Mouse (Mus musculus) liver, postnatal 0 days (tissue): ENCODE data around the gene Psd. TPM values are rescaled to one million over a fixed set of nuclear protein-coding genes. Genes with fewer than 3 reads are reported as not detected.

Experiments
- ATAC-seq: fragments of 200-750 bp; cut with Nextera tagmentation; 2 replicates; pipeline ENCODE4 v1.8.0; 2017; ENCODE audit warnings: mild to moderate bottlenecking, moderate library complexity
- DNase-seq: peaks from one replicate; pipeline ENCODE4 v3.0.0-alpha.2; 2016
- H3K27ac ChIP-seq: fragments of 300-500 bp; sonication (generic); 2 replicates; pipeline ENCODE4 v1.5.1; 2014; ENCODE audit warnings: antibody characterized with exemption, moderate library complexity, mild to moderate bottlenecking, low read depth
- H3K27me3 ChIP-seq: fragments of 300-500 bp; sonication (generic); 2 replicates; pipeline ENCODE4 v1.6.1; 2014; ENCODE audit warnings: low read length, control low read depth, mixed read lengths; ENCODE audit not compliant: insufficient read depth
- H3K36me3 ChIP-seq: fragments of 300-500 bp; sonication (generic); replicated peaks from 2 replicates; pipeline ENCODE4 v1.6.1; 2014; ENCODE audit warnings: mild to moderate bottlenecking, control low read depth, low read length, moderate library complexity, mixed read lengths; ENCODE audit not compliant: insufficient read depth
- H3K4me1 ChIP-seq: fragments of 300-500 bp; sonication (generic); 2 replicates; pipeline ENCODE4 v1.6.1; 2014; ENCODE audit warnings: antibody characterized with exemption, mild to moderate bottlenecking, control low read depth; ENCODE audit not compliant: insufficient read depth
- H3K4me2 ChIP-seq: fragments of 300-500 bp; sonication (generic); 2 replicates; pipeline ENCODE4 v1.6.1; 2014; ENCODE audit warnings: low read depth, mild to moderate bottlenecking, low read length, moderate library complexity, mixed read lengths
- H3K4me3 ChIP-seq: fragments of 300-500 bp; sonication (generic); 2 replicates; pipeline ENCODE4 v1.5.1; 2014; ENCODE audit warnings: low read depth, low read length
- H3K9ac ChIP-seq: fragments of 300-500 bp; sonication (generic); replicated peaks from 2 replicates; pipeline ENCODE4 v1.6.1; 2014; ENCODE audit warnings: mild to moderate bottlenecking, moderate library complexity
- H3K9me3 ChIP-seq: fragments of 300-500 bp; sonication (generic); 2 replicates; pipeline ENCODE4 v1.6.1; 2016; ENCODE audit warnings: mild to moderate bottlenecking, control low read depth, low read length, mixed read lengths
- CTCF ChIP-seq: sonication (generic); IDR thresholded peaks from 2 replicates; pipeline ENCODE4 v1.5.1; 2016; ENCODE audit warnings: antibody characterized with exemption, low read depth
- EP300 ChIP-seq: IDR thresholded peaks from 2 replicates; pipeline ENCODE4 v1.6.1; 2016; ENCODE audit warnings: antibody characterized with exemption, low read depth, mild to moderate bottlenecking
- WGBS: fragments of 180-500 bp; shearing (Covaris S2); extraction: QIAGEN DNeasy Blood & Tissue Kit; methylation state at CpG from one replicate; pipeline ENCODE4 v1.1.7; 2014; ENCODE audit not compliant: insufficient replicate concordance; 5-methylcytosine and 5-hydroxymethylcytosine counted together
- polyA plus RNA-seq: library from polyadenylated mRNA; unstranded; fragments of >200 nt; fragmentation: Nextera tagmentation; extraction: Ambion mirVana; gene quantifications from 2 replicates; pipeline ENCODE4 v1.2.1, GENCODE M21; 2015

The Psd gene
- polyA plus RNA-seq, 1 experiment from 2014 or later: 2.0 TPM

- Histone ChIP-seq H3K4me3 (no peak overlapping the region), H3K36me3 (no peaks in the 10 kb centered on the region), H3K9me3 (no peaks in the 10 kb centered on the region), H3K4me2 (no peak overlapping the region), H3K9ac (no peak overlapping the region), H3K27ac (no peak overlapping the region), H3K27me3 (peaks cover 88% of the 10 kb centered on the region), H3K4me1 (peaks cover 21% of the 10 kb centered on the region)
- 70% methylated on average over 13 of the region's 13 CpGs for WGBS
- TF ChIP-seq EP300 (no peak), CTCF (no peak)
- DNase-seq (no peak), ATAC-seq (no peak)
Observed at GRCm38 (mm10) chr19:46322996-46323572, 3.9 kb downstream of the Psd start.

GRCm38 (mm10) chr19:46322144-46322995, 4.6 kb downstream of the Psd start:
- TF ChIP-seq CTCF (no peak), EP300 (no peak)
- Histone ChIP-seq H3K27me3 (peaks cover 93% of the 10 kb centered on the region), H3K9ac (no peak overlapping the region), H3K9me3 (no peaks in the 10 kb centered on the region), H3K4me3 (no peak overlapping the region), H3K36me3 (no peaks in the 10 kb centered on the region), H3K27ac (no peak overlapping the region), H3K4me1 (peaks cover 21% of the 10 kb centered on the region), H3K4me2 (no peak overlapping the region)
- ATAC-seq: no peak
- 56% methylated on average over 11 of the region's 11 CpGs for WGBS
- no peak for DNase-seq

DNA sequence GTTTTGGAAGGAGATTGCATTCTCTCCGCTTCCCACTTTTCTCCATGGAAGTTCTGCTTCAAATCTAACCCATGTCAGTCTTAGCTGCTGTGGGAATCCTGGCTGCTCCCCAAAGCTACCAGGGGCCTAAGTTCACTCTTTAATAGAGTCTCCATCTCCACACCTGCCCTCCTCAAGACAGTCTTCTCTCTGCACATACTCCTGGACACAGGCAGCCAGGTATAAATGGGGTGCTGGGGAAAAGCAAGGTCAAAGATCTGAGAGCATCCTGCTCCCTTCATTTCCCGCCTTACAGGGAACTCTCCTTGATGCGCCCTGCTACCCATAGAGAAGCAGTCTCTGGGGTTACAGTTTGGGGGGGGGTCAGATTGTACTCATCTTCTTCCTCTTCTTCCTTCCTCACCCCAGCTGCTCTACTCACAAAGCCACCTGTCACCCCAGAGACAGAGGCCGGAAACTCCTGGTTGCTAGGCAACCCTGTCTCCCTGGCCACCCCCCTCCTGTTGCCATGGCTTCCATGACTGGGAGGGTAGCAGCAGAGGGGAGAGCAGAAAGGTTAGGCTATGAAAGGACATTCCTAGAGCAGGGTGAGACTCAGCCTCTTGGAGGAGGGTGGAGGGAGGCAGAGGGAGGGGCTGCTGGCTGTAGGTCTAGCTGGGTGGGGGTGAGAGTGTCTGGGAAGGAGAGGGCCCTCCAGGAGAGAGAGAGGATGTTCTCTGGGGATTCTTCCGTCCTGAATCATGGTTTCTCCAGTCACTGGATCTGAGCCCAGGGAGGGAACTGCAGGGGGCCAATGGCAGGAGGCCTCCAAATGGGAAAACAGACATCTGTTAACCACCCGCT, 5.6 kb downstream of the Psd start:
- no peak overlapping the region for H3K4me3 ChIP-seq
- peaks cover 17% of the 10 kb centered on the region for H3K4me1 ChIP-seq
- 33% methylated on average over 6 of the region's 6 CpGs for WGBS
- no peak overlapping the region for H3K4me2 ChIP-seq
- no peaks in the 10 kb centered on the region for H3K36me3 ChIP-seq
- peaks cover 97% of the 10 kb centered on the region for H3K27me3 ChIP-seq
- H3K9me3 ChIP-seq: no peaks in the 10 kb centered on the region
- H3K27ac ChIP-seq: no peak overlapping the region
- no peak overlapping the region for H3K9ac ChIP-seq
- TF ChIP-seq EP300 (no peak), CTCF (no peak)
- ATAC-seq: no peak
- peak; percentile 8 for DNase-seq

DNA sequence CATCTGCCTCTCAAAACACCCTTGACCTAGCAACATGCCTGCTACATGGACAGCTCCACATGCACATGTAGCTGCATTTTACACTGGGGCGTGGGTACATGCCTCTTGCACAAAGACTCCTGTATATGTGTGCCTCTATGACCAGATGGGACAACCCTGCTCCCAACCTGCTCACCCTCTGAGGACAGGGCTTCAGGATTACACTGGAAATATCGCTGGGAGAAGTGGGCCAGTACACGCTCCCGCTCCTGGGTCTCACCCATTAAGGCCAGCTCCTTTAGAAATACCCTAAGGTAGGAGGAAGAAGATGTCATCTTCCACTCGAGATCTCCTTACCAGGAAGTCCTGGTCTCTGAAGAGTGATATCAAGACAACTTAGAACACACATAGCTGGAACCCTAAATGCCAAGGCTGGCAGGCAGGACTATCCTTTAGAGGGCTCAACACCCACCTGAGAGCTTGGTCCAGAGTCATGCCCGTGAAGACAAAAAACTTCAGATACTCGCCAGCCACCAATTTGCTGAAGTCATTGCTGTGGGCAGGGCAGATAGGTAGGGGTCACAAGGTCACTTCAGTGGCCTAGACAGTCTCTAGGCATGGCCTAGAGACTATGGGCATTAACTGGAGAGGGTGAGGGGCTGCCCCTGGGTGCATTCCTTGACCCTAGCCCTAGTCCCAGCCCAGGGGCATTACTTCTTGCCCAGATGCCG, 6.7 kb downstream of the Psd start:
- H3K4me2 ChIP-seq: no peak overlapping the region
- H3K36me3 ChIP-seq: no peaks in the 10 kb centered on the region
- H3K27ac ChIP-seq: no peak overlapping the region
- peak; percentile 13 for DNase-seq
- no peaks in the 10 kb centered on the region for H3K9me3 ChIP-seq
- no peak overlapping the region for H3K9ac ChIP-seq
- peaks cover 28% of the 10 kb centered on the region for H3K4me1 ChIP-seq
- 63% methylated on average over 8 of the region's 8 CpGs for WGBS
- no peak for ATAC-seq
- TF ChIP-seq CTCF: no peak
- TF ChIP-seq EP300: no peak
- peaks cover 97% of the 10 kb centered on the region for H3K27me3 ChIP-seq
- H3K4me3 ChIP-seq: no peak overlapping the region

- peak; percentile 52 for DNase-seq
- Histone ChIP-seq H3K9me3 (no peaks in the 10 kb centered on the region), H3K4me3 (no peak overlapping the region), H3K36me3 (no peaks in the 10 kb centered on the region), H3K27me3 (peaks cover 94% of the 10 kb centered on the region), H3K27ac (no peak overlapping the region), H3K4me1 (peaks cover 42% of the 10 kb centered on the region), H3K4me2 (no peak overlapping the region), H3K9ac (no peak overlapping the region)
- no peak for ATAC-seq
- 12% methylated on average over 16 of the region's 16 CpGs for WGBS
- TF ChIP-seq CTCF (no peak), EP300 (no peak)
Observed at GRCm38 (mm10) chr19:46318586-46319378, 8.2 kb downstream of the Psd start.
